Mouse (Mus musculus): Measurements from ENCODE around the gene Olfr311. TPM values are rescaled to one million over a fixed set of nuclear protein-coding genes. Genes with fewer than 3 reads are reported as not detected.

Gene Olfr311
- total RNA-seq (2023): not detected

GRCm38 (mm10) chr11:58838951-58839350 lies at the start of gene Olfr311:
Gene Olfr311, plus strand, starts transcription at chr11:58839251.

GRCm38 (mm10) chr11:58801558-58802228 lies 37.4 kb upstream of the Olfr311 start, which contains the start of gene Fam183b:
Gene Fam183b, minus strand, starts transcription at chr11:58801960.

GRCm38 (mm10) chr11:58814700-58815099 lies 24.4 kb upstream of the Olfr311 start, which contains the start of gene Olfr313:
Gene Olfr313, plus strand, starts transcription at chr11:58815000.

GRCm38 (mm10) chr11:58828937-58829336 lies 10.1 kb upstream of the Olfr311 start, which contains the start of gene Olfr312:
Gene Olfr312, plus strand, starts transcription at chr11:58829237.

GRCm38 (mm10) chr11:58846919-58847461 lies 7.9 kb downstream of the Olfr311 start, which contains the start of gene Gm12258:
Gene Gm12258, plus strand, starts transcription at chr11:58847158.

GRCm38 (mm10) chr11:58867039-58867953 lies 28.2 kb downstream of the Olfr311 start, which contains the start of gene 2810021J22Rik:
Gene 2810021J22Rik, plus strand, starts transcription at chr11:58867216.

Other genes starting within 250 kb of the Olfr311 start
- gene Olfr324, start 244.1 kb upstream of the Olfr311 start, total RNA-seq (2023): not detected
- gene 2210407C18Rik, start 223.2 kb upstream of the Olfr311 start, total RNA-seq (2023): not detected
- gene Olfr323, start 208.8 kb upstream of the Olfr311 start, total RNA-seq (2023): not detected
- not detected for gene Trim58, start 198.8 kb upstream of the Olfr311 start, total RNA-seq (2023)
- gene Olfr322, start 180.5 kb upstream of the Olfr311 start, total RNA-seq (2023): not detected
- not detected for gene Olfr320, start 158.2 kb upstream of the Olfr311 start, total RNA-seq (2023)
- gene Olfr319, start 140.1 kb upstream of the Olfr311 start, total RNA-seq (2023): not detected
- gene Olfr318, start 115.2 kb upstream of the Olfr311 start, total RNA-seq (2023): under 1 TPM; 0.67 to 0.86 TPM
- gene Olfr317, start 100.0 kb upstream of the Olfr311 start, total RNA-seq (2023): not detected
- not detected for gene Olfr316, start 86.5 kb upstream of the Olfr311 start, total RNA-seq (2023)
- not detected for gene Olfr315, start 66.1 kb upstream of the Olfr311 start, total RNA-seq (2023)
- not detected for gene Olfr314, start 56.3 kb upstream of the Olfr311 start, total RNA-seq (2023)
- gene Fam183b, start 37.3 kb upstream of the Olfr311 start, total RNA-seq (2023): not detected
- gene Olfr313, start 24.3 kb upstream of the Olfr311 start, total RNA-seq (2023): not detected
- not detected for gene Olfr312, start 10.0 kb upstream of the Olfr311 start, total RNA-seq (2023)
- 10 to 100 TPM in 1 of 2 experiments, 1 to 10 TPM in 1; 5.7 to 14.9 TPM for gene Gm12258, start 7.9 kb downstream of the Olfr311 start, total RNA-seq (2023)
- gene 2810021J22Rik, start 28.0 kb downstream of the Olfr311 start, total RNA-seq (2023): 10 to 100 TPM in 1 of 2 experiments, 1 to 10 TPM in 1; 8.1 to 10.5 TPM
- 10 to 100 TPM; 14.8 to 18.2 TPM for gene Zfp39, start 65.0 kb downstream of the Olfr311 start, total RNA-seq (2023)
- not detected for gene Btnl10, start 78.7 kb downstream of the Olfr311 start, total RNA-seq (2023)
- gene Rnf187, start 99.7 kb downstream of the Olfr311 start, total RNA-seq (2023): 100 to 1,000 TPM; 126 to 142 TPM
- gene Hist3h2ba, start 109.7 kb downstream of the Olfr311 start, total RNA-seq (2023): 10 to 100 TPM; 15.2 to 21.8 TPM
- 10 to 100 TPM; 60.7 to 79.3 TPM for gene Hist3h2a, start 115.4 kb downstream of the Olfr311 start, total RNA-seq (2023)
- gene Trim17, start 115.4 kb downstream of the Olfr311 start, total RNA-seq (2023): under 1 TPM; 0.21 to 0.35 TPM
- 100 to 1,000 TPM; 115 to 117 TPM for gene Trim11, start 138.8 kb downstream of the Olfr311 start, total RNA-seq (2023)